Mouse (Mus musculus): ENCODE results near the gene Il25. TPM values are rescaled to one million over a fixed set of nuclear protein-coding genes. Genes with fewer than 3 reads are reported as not detected.

The Il25 gene
- polyA plus RNA-seq, 1 experiment from 2014 or later: not detected

DNA sequence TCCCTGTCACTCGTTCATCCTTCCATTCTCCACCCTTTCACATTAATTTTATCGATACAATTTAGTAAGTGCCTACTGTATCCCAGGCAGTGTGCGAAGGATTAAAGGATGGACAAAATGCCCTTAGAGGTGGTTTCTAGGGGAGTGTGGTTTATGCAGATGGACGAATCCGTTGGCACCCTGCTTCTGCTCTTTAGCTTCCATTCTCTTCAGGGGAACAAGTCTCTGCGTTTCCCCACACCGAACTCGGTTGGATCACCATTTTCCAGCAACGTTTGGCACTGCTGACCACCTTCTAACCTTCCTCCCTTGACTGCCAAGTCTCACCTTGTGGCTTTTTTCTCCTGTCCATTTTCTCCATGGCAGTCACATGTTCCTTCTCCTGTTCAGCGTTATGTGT lies 19.2 kb upstream of the Il25 start:
- Histone ChIP-seq H3K36me3 (ENCODE audit: inconsistent target) (no peaks in the 10 kb centered on the region), H3K27ac (no peak overlapping the region), H3K79me2 (ENCODE audit: inconsistent target) (no peaks in the 10 kb centered on the region), H3K4me3 (ENCODE audit: inconsistent target) (peak overlapping the region; percentile 1; the same call in 1 of the 2 replicates)
- WGBS (ENCODE audit: missing documents): 27% methylated on average over 10 of the region's 10 CpGs

- no peak overlapping the region for H3K27ac ChIP-seq
- H3K79me2 ChIP-seq (ENCODE audit: inconsistent target): no peaks in the 10 kb centered on the region
- no peak overlapping the region for H3K4me3 ChIP-seq (ENCODE audit: inconsistent target)
- 95% methylated on average over 15 of the region's 16 CpGs for WGBS (ENCODE audit: missing documents)
- H3K36me3 ChIP-seq (ENCODE audit: inconsistent target): no peaks in the 10 kb centered on the region
Measured at GRCm38 (mm10) chr14:54920076-54920685, 12.3 kb upstream of the Il25 start.

DNA sequence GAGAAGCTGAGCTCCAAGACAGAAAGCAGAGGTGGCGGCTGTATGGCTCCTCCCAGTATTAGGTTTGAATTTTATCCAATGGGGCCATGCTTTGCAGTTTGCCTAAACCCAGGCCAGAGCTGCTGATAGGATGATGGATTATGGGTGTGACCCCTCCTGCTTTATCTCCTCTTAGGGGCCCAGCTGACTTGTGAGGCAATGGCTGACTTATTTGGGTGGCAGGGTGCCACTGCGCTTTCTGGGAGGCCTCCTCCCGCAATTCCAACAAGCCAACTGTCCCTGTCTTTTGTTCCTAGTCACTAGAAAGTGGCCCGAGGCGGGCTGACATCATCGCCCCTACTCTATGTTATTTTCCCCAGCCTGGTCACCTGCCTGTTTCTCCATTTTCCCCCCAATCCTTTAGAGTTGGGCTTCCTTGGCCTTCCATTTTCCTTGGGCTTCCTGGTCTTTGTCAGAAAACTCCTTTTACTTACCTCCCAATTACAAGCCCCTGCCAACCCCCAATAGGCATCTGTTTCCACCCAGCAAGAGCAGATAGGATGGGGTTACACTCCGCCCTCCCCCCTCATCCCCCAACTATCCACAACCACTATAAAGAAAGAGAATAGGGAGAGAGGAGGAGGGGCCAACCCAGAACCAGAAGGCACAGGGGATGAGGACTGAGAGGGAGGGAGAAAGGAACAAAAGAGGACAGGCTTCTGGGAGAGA lies 7.7 kb upstream of the Il25 start:
- Histone ChIP-seq H3K27ac (no peak overlapping the region), H3K4me3 (ENCODE audit: inconsistent target) (no peak overlapping the region), H3K79me2 (ENCODE audit: inconsistent target) (no peaks in the 10 kb centered on the region), H3K36me3 (ENCODE audit: inconsistent target) (no peaks in the 10 kb centered on the region)
- 92% methylated on average over 5 of the region's 7 CpGs for WGBS (ENCODE audit: missing documents)

DNA sequence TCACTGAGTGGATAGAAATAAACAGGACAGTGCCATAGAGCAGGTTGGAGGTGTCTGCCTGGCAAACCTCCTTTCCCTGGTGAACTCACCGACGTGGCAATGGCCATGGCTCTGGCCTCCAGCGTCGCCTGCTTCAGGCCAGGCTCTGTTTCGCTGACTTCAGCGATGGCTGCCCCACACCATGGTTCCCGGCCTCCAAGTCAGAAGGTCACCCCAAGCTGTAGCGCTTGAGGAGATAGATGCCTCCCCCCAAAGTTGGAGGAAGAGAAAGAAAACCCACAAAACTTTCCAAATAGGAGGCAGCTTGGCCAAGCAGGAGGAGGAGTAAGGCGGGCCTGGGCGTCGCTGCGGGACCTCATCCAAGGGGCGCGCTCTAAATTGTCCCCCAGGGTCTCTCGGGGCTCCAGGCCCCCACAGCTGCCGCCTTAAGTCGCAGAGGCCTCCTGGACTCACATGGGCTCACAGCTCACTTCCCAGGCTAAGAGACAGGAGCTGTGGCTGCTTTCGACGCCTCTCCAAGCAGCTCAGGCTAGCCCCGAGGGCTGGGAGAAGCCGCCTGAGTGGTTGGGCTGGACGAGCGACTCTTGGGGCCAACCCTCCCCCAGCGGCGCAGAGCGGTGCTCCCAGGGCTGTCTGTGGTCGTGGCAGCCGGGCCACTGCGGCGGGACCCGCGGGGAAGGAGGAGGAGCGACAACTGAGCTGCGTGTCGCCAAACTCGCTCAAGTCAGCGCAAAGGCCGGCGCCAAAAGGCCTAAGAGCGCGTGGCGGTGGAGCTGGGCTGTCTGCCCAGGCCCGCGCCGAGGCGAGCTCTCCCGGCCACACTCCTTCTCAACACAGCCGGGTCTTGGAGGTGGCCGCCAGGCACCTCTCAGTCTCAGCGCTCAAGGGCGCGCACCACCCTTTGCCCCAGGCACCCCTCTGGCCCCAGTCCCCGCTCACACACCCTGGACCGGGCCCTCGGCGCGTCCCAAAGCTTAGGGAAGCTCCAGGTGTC lies 6.8 kb upstream of the Il25 start, which contains the start of gene Efs:
Gene Efs (minus strand): TSS at position 778 of the 994 bp plus-strand sequence.
- WGBS (ENCODE audit: missing documents): 17% methylated on average over 51 of the region's 57 CpGs
- Histone ChIP-seq H3K27ac (no peak within 1 kb of the TSS), H3K79me2 (ENCODE audit: inconsistent target) (no peaks in the 10 kb centered on the region), H3K4me3 (ENCODE audit: inconsistent target) (no peak within 1 kb of the TSS), H3K36me3 (ENCODE audit: inconsistent target) (no peaks in the 10 kb centered on the region)

GRCm38 (mm10) chr14:54926401-54927158 lies 5.9 kb upstream of the Il25 start:
- Histone ChIP-seq H3K4me3 (ENCODE audit: inconsistent target) (no peak overlapping the region), H3K79me2 (ENCODE audit: inconsistent target) (no peaks in the 10 kb centered on the region), H3K36me3 (ENCODE audit: inconsistent target) (no peaks in the 10 kb centered on the region), H3K27ac (no peak overlapping the region)
- 4% methylated on average over 57 of the region's 58 CpGs for WGBS (ENCODE audit: missing documents)

- no peak overlapping the region for H3K27ac ChIP-seq
- no peaks in the 10 kb centered on the region for H3K36me3 ChIP-seq (ENCODE audit: inconsistent target)
- 53% methylated on average over 7 of the region's 7 CpGs for WGBS (ENCODE audit: missing documents)
- no peak overlapping the region for H3K4me3 ChIP-seq (ENCODE audit: inconsistent target)
- H3K79me2 ChIP-seq (ENCODE audit: inconsistent target): no peaks in the 10 kb centered on the region
Measured at GRCm38 (mm10) chr14:54927296-54927695, 5.2 kb upstream of the Il25 start.

- H3K79me2 ChIP-seq (ENCODE audit: inconsistent target): no peaks in the 10 kb centered on the region
- no peak overlapping the region for H3K27ac ChIP-seq
- no peak overlapping the region for H3K4me3 ChIP-seq (ENCODE audit: inconsistent target)
- no peaks in the 10 kb centered on the region for H3K36me3 ChIP-seq (ENCODE audit: inconsistent target)
- 88% methylated on average over 5 of the region's 5 CpGs for WGBS (ENCODE audit: missing documents)
Measured at GRCm38 (mm10) chr14:54929801-54930200, 2.7 kb upstream of the Il25 start.

DNA sequence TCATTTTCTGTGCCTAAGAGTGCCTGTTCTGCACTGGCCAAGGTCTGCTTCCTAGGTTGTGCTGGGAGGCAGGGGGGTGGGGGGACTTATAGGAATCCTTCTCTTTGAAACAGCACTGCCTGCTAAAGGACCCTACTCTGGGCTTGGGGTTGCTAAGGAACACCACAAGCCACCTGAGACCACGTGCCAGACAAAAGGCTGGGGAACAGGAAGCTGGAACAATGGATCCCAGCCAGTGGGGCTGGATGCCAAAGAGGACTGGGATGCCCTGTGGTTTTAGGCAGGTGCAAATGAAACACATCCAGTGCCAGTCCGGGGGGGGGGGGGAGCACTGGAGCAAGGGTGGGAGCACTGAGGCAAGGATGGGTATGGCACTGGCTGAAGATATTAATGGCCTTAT lies 2.1 kb upstream of the Il25 start:
- 21% methylated on average over 1 of the region's 2 CpGs for WGBS (ENCODE audit: missing documents)
- no peak overlapping the region for H3K27ac ChIP-seq
- no peaks in the 10 kb centered on the region for H3K79me2 ChIP-seq (ENCODE audit: inconsistent target)
- no peaks in the 10 kb centered on the region for H3K36me3 ChIP-seq (ENCODE audit: inconsistent target)
- no peak overlapping the region for H3K4me3 ChIP-seq (ENCODE audit: inconsistent target)

- no peak within 1 kb of the TSS for H3K4me3 ChIP-seq (ENCODE audit: inconsistent target)
- 45% methylated on average over 8 of the region's 8 CpGs for WGBS (ENCODE audit: missing documents)
- H3K27ac ChIP-seq: no peak within 1 kb of the TSS
- H3K36me3 ChIP-seq (ENCODE audit: inconsistent target): no peaks in the 10 kb centered on the region
- H3K79me2 ChIP-seq (ENCODE audit: inconsistent target): no peaks in the 10 kb centered on the region
Measured at GRCm38 (mm10) chr14:54935904-54936830, 3.7 kb downstream of the Il25 start, which contains the start of gene Cmtm5. Cmtm5 (plus strand) TSS chr14:54936261.

DNA sequence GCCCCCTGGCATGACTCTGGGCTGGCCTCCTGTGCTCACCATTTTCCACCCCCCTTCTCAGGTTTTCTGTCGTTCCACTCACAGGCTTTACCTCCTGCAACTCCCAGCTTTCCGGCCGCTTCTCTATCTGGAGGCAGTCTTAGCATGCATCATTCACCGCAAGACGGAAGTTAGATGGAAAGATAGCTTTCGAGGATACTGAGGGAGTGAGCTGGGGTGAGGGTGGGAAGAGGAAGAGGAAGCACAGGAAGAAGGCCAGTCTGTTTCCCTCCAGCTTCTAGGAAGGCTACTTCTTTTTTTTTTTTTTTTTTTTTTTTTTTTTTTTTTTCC lies 4.3 kb downstream of the Il25 start:
- no peak overlapping the region for H3K27ac ChIP-seq
- H3K79me2 ChIP-seq (ENCODE audit: inconsistent target): no peaks in the 10 kb centered on the region
- H3K36me3 ChIP-seq (ENCODE audit: inconsistent target): no peaks in the 10 kb centered on the region
- WGBS (ENCODE audit: missing documents): 17% methylated on average over 6 of the region's 6 CpGs
- no peak overlapping the region for H3K4me3 ChIP-seq (ENCODE audit: inconsistent target)

DNA sequence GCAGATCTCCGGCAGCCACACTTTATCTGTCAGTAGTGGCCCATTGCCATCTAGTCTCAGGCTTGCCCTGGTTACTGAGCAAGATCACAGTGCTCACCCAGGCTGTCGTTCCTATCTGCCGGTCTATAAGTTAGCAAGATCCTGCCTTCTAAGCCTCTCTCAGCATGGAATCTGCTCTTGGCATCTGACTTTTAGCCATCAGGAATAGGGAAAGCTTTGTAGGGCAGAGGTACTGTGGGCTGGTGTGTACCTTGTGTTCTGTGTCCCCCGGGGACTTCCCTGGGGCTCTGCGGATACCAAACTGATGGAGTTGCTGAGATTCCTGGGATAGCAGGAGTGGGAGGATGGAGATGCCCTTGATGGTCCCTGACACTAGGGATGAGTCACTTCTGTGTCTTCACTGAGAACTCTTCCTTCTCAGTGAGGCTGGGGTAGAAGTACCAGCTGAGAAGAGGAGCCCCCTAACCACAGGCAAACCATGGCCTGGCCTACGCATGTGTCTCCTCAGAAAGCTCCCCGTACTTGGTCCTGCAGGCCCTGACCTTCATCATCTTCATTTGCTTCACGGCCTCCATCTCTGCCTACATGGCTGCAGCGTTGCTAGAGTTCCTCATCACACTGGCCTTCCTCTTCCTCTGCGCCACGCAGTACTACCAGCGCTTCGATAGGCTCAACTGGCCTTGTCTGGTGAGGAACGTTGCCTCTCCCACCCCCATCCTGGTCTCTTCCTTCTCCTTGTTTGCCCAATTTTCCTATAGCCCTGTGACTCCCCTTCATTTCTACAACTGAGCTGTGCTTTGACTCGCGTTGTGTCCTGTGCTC lies 5.1 kb downstream of the Il25 start:
- no peak overlapping the region for H3K4me3 ChIP-seq (ENCODE audit: inconsistent target)
- 90% methylated on average over 16 of the region's 16 CpGs for WGBS (ENCODE audit: missing documents)
- no peak overlapping the region for H3K27ac ChIP-seq
- no peaks in the 10 kb centered on the region for H3K36me3 ChIP-seq (ENCODE audit: inconsistent target)
- H3K79me2 ChIP-seq (ENCODE audit: inconsistent target): no peaks in the 10 kb centered on the region

DNA sequence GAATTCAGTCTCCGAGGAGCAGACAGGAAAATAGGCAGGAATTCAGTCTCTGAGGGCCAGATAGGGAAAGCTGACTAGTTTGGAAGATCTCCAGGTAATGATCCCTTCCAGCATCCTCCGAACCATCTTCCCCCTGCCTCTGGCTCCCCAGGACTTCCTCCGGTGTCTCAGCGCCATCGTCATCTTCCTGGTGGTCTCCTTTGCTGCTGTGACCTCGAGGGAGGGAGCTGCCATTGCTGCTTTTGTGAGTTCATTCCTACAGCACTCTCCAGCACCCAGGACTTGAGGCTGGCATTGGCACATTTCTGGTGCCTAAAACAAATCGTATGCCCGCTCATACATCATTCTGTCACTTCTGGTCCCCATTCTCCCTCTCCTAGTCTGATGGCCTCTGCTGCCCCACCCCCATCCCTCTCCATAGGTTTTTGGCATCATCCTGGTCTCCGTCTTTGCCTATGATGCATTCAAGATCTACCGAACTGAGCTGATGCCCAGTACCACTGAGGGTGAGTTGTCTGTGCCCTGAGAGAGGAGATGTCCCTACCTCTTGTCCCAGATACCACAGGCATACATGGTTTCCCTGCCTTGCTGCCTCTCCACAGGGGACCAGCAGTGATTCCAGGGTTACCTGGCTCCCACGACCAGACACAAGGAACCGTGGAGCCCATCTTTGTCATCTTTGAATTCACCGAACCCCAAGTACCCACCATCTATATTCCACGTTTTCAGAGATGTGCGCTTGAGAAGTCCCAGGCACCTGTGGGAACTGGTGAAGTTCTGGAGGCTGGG lies 6.1 kb downstream of the Il25 start:
- no peak overlapping the region for H3K4me3 ChIP-seq (ENCODE audit: inconsistent target)
- H3K79me2 ChIP-seq (ENCODE audit: inconsistent target): no peaks in the 10 kb centered on the region
- H3K36me3 ChIP-seq (ENCODE audit: inconsistent target): no peaks in the 10 kb centered on the region
- 82% methylated on average over 14 of the region's 15 CpGs for WGBS (ENCODE audit: missing documents)
- no peak overlapping the region for H3K27ac ChIP-seq
